Mouse (Mus musculus): ENCODE measurements around the gene Pla2g4b.

The Pla2g4b gene

GRCm38 (mm10) chr2:120015882-120016281 is 17.3 kb upstream of the Pla2g4b start:
- DNase-seq (ENCODE audit: low read depth), result peak; percentile 44

GRCm38 (mm10) chr2:120017599-120017998 is 15.6 kb upstream of the Pla2g4b start:
- no peak for DNase-seq (ENCODE audit: low read depth)

- no peak for DNase-seq (ENCODE audit: low read depth)
Measured at GRCm38 (mm10) chr2:120024337-120024736, 8.9 kb upstream of the Pla2g4b start.

GRCm38 (mm10) chr2:120026984-120027949 is 6.0 kb upstream of the Pla2g4b start, which contains the start of the genes Jmjd7 and Gm28042:
TSS of gene Jmjd7 (plus strand) at chr2:120027483.
TSS of gene Gm28042 (plus strand) at chr2:120027493.
- peak; percentile 92 for DNase-seq (ENCODE audit: low read depth)

- DNase-seq (ENCODE audit: low read depth), result no peak
Measured at GRCm38 (mm10) chr2:120027950-120028331, 5.3 kb upstream of the Pla2g4b start.

- no peak for DNase-seq (ENCODE audit: low read depth)
Measured at GRCm38 (mm10) chr2:120030380-120030779, 2.8 kb upstream of the Pla2g4b start.

GRCm38 (mm10) chr2:120033726-120034125 is 509 bp downstream of the Pla2g4b start:
- no peak for DNase-seq (ENCODE audit: low read depth)

GRCm38 (mm10) chr2:120037744-120038143 is 4.5 kb downstream of the Pla2g4b start:
- no peak for DNase-seq (ENCODE audit: low read depth)

GRCm38 (mm10) chr2:120040991-120041390 is 7.8 kb downstream of the Pla2g4b start:
- DNase-seq (ENCODE audit: low read depth), result no peak

GRCm38 (mm10) chr2:120044101-120044603 is 10.9 kb downstream of the Pla2g4b start:
- peak; percentile 48 for DNase-seq (ENCODE audit: low read depth)

- DNase-seq (ENCODE audit: low read depth), result no peak
Measured at GRCm38 (mm10) chr2:120044676-120045075, 11.5 kb downstream of the Pla2g4b start.

- DNase-seq (ENCODE audit: low read depth), result no peak
Measured at GRCm38 (mm10) chr2:120046486-120047310, 13.5 kb downstream of the Pla2g4b start.

- no peak for DNase-seq (ENCODE audit: low read depth)
Measured at GRCm38 (mm10) chr2:120048173-120048572, 15.0 kb downstream of the Pla2g4b start.

GRCm38 (mm10) chr2:120049632-120050274 is 16.5 kb downstream of the Pla2g4b start:
- no peak for DNase-seq (ENCODE audit: low read depth)

- no peak for DNase-seq (ENCODE audit: low read depth)
Measured at GRCm38 (mm10) chr2:120051405-120051804, 18.2 kb downstream of the Pla2g4b start.

- DNase-seq (ENCODE audit: low read depth), result no peak
Measured at GRCm38 (mm10) chr2:120054771-120055552, 21.7 kb downstream of the Pla2g4b start.

- DNase-seq (ENCODE audit: low read depth), result no peak
Measured at GRCm38 (mm10) chr2:120055923-120056322, 22.7 kb downstream of the Pla2g4b start.

- DNase-seq (ENCODE audit: low read depth), result no peak
Measured at GRCm38 (mm10) chr2:120058818-120059217, 25.6 kb downstream of the Pla2g4b start.

GRCm38 (mm10) chr2:120059466-120059865 is 26.2 kb downstream of the Pla2g4b start:
- no peak for DNase-seq (ENCODE audit: low read depth)

GRCm38 (mm10) chr2:120060190-120060589 is 27.0 kb downstream of the Pla2g4b start:
- DNase-seq (ENCODE audit: low read depth), result no peak

GRCm38 (mm10) chr2:120060651-120061050 is 27.4 kb downstream of the Pla2g4b start:
- no peak for DNase-seq (ENCODE audit: low read depth)
